Mouse (Mus musculus) cerebellum, adult 2 months (tissue): ENCODE results near the gene Gm49510. TPM values are rescaled to one million over a fixed set of nuclear protein-coding genes. Genes with fewer than 3 reads are reported as not detected.

Source experiments
- DNase-seq, 2 experiments: peaks; one replicate each; pipeline ENCODE4 v3.0.0; 2021
- H3K27ac ChIP-seq: fragments of 200-500 bp; 2 replicates; pipeline ENCODE4 v1.5.1; 2012; ENCODE audit warnings: low read length, control low read depth, inconsistent platforms; ENCODE audit not compliant: insufficient read depth
- H3K27me3 ChIP-seq: fragments of 200-500 bp; 2 replicates; pipeline ENCODE4 v1.6.1; 2012; ENCODE audit warnings: inconsistent platforms, mild to moderate bottlenecking, low read length, moderate library complexity; ENCODE audit not compliant: control insufficient read depth, insufficient read depth
- H3K4me1 ChIP-seq: fragments of 200-500 bp; 2 replicates; pipeline ENCODE4 v1.6.1; 2011; ENCODE audit warnings: low read length; ENCODE audit not compliant: control insufficient read depth, insufficient read depth
- H3K4me3 ChIP-seq: fragments of 200-500 bp; replicated peaks from 2 replicates; pipeline ENCODE3; 2011; ENCODE audit warnings: mild to moderate bottlenecking, low read depth, low read length, control low read depth; ENCODE audit not compliant: insufficient read depth
- CTCF ChIP-seq: fragments of 200-500 bp; IDR thresholded peaks from 2 replicates; pipeline ENCODE4 v1.5.1; 2011; ENCODE audit warnings: low read depth, mild to moderate bottlenecking, control low read depth, low read length, moderate library complexity, borderline replicate concordance; ENCODE audit not compliant: insufficient read depth
- POLR2A ChIP-seq: fragments of 200-500 bp; IDR thresholded peaks from 2 replicates; pipeline ENCODE4 v1.6.1; 2011; ENCODE audit warnings: low read length, control low read depth, borderline replicate concordance; ENCODE audit not compliant: insufficient read depth
- WGBS: fragments of 180-500 bp; shearing (Covaris S2); methylation state at CpG from one replicate; pipeline ENCODE4 v1.1.7; 2018; 5-methylcytosine and 5-hydroxymethylcytosine counted together
- polyA plus RNA-seq: library from polyadenylated mRNA; depleted of rRNA; stranded (reverse); fragments of >200 nt; gene quantifications from 2 replicates; pipeline ENCODE4 v1.2.3, GENCODE M21; 2012

Gm49510 gene
- polyA plus RNA-seq, 1 experiment = 0.10 TPM

DNA sequence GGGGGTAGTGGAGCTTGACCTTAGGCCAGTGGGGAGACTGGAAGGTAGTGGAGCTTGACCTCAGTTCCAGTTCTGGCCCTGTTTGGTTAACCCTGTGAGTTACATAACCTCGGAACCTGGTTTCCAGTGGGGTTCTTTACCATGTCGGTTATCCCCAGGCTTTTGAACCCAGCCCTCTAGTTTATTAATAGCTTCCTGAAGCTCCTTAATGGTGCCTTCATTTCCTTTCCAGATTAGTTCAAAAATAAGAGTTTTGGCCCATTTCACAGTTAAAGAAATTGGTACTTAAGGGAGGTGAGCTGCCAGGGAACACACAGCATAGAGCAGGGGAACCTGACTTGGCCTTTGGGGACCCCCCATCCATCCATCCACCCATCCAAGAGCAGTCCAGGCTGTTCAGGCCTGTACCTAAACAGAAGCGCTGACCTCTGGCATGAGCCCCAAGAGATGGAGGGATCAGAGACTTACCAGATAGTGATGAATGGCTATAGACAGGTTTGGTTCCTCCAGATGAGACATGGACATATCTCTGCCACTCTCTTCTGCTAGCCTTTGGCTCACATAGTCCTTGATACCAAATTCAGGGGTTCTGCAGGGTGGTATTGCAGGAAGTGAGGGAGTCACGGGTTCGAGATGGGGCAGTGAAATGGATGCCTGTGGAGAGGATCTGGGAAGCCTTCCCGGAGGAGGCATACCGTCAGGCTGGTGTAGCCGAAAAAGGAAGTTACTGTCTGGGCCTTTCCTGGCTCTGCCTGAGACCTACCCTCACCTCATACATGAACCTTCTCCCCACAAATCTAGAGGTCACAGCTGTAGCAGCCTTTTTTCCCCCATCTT lies 15.6 kb downstream of the Gm49510 start:
- Histone ChIP-seq H3K27ac (peak overlapping the region; percentile 72), H3K4me1 (peaks cover 17% of the 10 kb centered on the region), H3K27me3 (no peaks in the 10 kb centered on the region), H3K4me3 (peak overlapping the region; percentile 98)
- WGBS = 11% methylated on average over 8 of the region's 8 CpGs
- peak; percentile 42 to 62 for DNase-seq
- TF ChIP-seq CTCF (no peak), POLR2A (no peak)

DNA sequence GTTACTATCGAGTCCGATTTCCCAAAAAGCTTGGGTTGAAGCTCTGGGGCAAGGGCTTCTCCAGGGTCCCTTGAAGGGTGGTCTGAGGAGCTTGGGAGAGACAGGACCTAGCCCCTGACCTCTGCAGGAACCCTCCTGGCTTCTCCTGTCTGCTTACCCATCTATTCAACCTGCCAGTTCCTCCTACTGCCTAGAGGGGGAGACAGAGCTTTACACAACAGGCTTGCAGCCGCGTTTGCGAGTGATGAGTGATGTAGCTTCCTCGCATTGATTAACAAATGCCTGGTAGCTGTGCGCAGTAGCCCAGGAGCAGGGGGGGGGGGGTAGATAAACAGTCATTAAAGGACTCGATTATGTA lies 16.2 kb downstream of the Gm49510 start:
- H3K4me3 ChIP-seq = peak overlapping the region; percentile 98
- 7% methylated on average over 8 of the region's 8 CpGs for WGBS

DNA sequence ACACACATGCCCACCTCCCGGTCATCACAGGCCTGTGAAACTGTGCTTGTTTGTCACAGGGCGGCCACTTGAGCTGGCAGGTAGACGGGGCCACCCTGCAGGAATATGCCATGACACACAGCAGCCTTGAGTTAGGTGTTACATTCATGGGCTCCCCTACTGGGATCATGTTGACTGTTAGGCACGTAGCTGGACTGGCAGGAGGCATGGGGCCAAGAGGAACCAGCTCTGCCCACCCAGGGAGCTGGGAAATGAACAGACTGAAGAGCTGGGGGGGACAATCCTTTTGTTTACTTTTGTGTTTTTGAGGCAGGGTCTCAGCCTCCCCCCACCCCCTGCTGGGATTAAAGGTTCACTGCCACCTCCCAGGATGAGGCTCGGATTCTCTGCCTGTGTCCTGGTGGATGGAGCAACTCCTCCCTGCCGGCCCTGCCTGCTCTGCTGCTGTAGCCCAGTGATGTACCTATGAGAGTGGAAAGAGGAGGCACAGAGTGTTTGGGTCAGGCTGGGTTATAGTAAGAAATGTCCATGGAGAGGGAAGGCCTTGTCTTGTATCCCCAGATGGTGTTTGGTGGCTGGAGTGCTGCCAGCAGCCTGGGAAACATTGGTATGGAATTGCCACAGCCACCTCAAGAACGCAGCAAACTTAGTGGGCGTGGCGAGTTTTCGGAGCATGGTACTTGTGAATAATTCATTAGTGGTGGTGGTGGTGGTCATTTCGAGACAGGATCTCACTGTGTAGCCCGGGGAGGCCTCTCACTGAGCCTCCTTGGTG lies 16.8 kb downstream of the Gm49510 start:
- DNase-seq = peak; percentile 64 to 70
- Histone ChIP-seq H3K4me1 (peaks cover 17% of the 10 kb centered on the region), H3K4me3 (peak overlapping the region; percentile 98), H3K27ac (peak overlapping the region; percentile 37), H3K27me3 (no peaks in the 10 kb centered on the region)
- no peak for TF ChIP-seq CTCF
- TF ChIP-seq POLR2A = no peak
- 12% methylated on average over 12 of the region's 12 CpGs for WGBS

More for the DNA sequence above, 16.2 kb downstream of the Gm49510 start:
- DNase-seq = peak; percentile 81 to 87
- H3K27me3 ChIP-seq = no peaks in the 10 kb centered on the region
- H3K27ac ChIP-seq = peak overlapping the region; percentile 72
- H3K4me1 ChIP-seq = peaks cover 17% of the 10 kb centered on the region
- peak; percentile 14; the same call in 1 of the 2 replicates for TF ChIP-seq POLR2A
- peak; percentile 98 for TF ChIP-seq CTCF

DNA sequence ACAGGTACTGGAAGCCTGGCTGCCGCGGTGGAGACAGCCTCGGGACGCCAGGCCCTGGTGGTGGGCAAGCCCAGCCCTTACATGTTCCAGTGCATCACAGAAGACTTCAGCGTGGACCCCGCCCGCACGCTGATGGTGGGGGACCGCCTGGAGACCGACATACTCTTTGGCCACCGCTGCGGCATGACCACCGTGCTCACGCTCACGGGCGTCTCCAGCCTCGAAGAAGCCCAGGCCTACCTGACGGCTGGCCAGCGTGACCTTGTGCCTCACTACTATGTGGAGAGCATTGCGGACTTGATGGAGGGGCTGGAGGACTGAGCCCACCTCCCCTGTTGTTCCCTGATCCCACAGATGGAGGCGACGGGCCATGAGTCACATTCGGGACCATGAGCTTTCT lies 18.7 kb downstream of the Gm49510 start:
- DNase-seq = no peak
- TF ChIP-seq POLR2A (no peak), CTCF (no peak)
- Histone ChIP-seq H3K4me3 (no peak overlapping the region), H3K27ac (no peak overlapping the region), H3K4me1 (peaks cover 17% of the 10 kb centered on the region), H3K27me3 (no peaks in the 10 kb centered on the region)
- 84% methylated on average over 23 of the region's 23 CpGs for WGBS

DNA sequence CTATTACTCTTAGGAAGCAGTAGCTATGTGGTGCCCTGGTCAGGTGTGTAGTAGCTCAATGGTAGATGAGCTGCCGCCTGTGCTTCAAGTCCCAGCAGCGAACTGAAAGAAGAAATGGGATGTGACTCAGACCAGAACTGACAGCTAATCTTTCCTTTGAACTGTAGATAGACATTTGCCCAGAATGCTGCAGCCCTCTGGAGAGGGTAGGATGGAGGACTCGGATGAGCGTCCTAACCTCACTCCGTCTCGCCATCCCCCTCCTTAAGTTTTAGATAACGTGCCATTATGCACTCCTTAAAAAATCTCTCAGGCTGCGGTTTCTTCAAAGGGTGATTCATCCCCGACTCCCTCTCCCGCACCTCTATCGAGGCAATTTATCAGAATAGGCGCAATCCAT lies 20.4 kb downstream of the Gm49510 start:
- Histone ChIP-seq H3K27ac (no peak overlapping the region), H3K27me3 (no peaks in the 10 kb centered on the region), H3K4me3 (no peak overlapping the region), H3K4me1 (peaks cover 17% of the 10 kb centered on the region)
- 86% methylated on average over 12 of the region's 12 CpGs for WGBS
- DNase-seq = no peak
- TF ChIP-seq POLR2A (no peak), CTCF (no peak)

DNA sequence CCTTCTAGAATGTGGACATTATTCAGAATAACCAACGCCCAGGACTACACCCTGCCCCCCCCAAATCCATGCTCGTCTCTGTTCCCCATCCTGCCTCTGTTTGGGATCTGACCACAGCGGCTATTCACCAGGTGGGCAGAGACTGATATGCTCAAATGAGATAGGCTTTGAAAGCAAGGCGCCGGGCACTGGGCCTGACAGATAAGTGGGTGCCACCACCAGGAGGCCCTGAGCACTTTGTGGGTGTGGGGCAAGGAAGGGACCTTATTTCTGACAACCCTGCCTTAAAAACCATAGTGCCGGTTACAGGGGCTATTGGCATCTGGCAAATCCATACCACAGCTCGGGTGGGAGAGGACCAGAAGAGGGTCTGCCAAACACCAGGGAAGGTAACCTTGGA lies 23.2 kb downstream of the Gm49510 start:
- no peak overlapping the region for H3K4me3 ChIP-seq
- 92% methylated on average over 7 of the region's 7 CpGs for WGBS
- no peaks in the 10 kb centered on the region for H3K27me3 ChIP-seq
- H3K27ac ChIP-seq = no peak overlapping the region
- no peak for DNase-seq
- H3K4me1 ChIP-seq = peaks cover 30% of the 10 kb centered on the region
- no peak for TF ChIP-seq POLR2A
- TF ChIP-seq CTCF = no peak

DNA sequence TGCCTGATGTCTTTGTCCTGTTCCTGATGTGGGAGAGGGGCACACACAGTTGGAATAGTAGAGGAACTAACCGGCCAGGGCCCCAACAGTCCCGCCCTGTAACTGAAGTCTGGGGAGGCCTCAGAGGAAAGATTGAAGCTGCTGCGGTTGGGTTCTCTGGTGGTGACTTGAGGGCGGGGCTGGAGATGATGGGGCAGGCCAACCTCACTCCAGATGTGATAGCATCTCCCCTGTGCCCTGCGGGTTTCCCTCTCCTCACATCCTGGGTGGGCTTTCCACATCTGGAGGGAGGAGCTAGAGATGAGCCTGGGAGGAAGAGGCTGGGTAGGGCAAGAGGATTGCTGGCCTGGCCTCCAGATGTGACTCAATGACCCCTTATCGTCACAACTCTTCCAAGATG lies 24.1 kb downstream of the Gm49510 start:
- 87% methylated on average over 6 of the region's 6 CpGs for WGBS
- no peak overlapping the region for H3K4me3 ChIP-seq
- H3K27ac ChIP-seq = no peak overlapping the region
- H3K27me3 ChIP-seq = no peaks in the 10 kb centered on the region
- TF ChIP-seq POLR2A (no peak), CTCF (no peak)
- no peak for DNase-seq
- H3K4me1 ChIP-seq = peaks cover 25% of the 10 kb centered on the region
